Mouse (Mus musculus): Measurements from ENCODE around the gene Snrpd3. TPM values are rescaled to one million over a fixed set of nuclear protein-coding genes. Genes with fewer than 3 reads are reported as not detected.
A peak's percentile ranks its signal among the peaks of the same experiment; 100 is the strongest.
"Not testable (repeated sequence)": the region's sequence is repeated elsewhere in the genome, so short reads cannot be mapped to it uniquely, and the experiment has no call there.

The Snrpd3 gene
- total and polyA plus RNA-seq, 2 experiments from 2014 or later: 10.8 to 65.4 TPM

- Histone ChIP-seq H3K4me1 (ENCODE audit: control insufficient read depth, insufficient read depth) (peaks cover 14% of the 10 kb centered on the region; the same call in 1 of the 2 replicates), H3K27me3 (ENCODE audit: control insufficient read depth, insufficient read depth, low read length) (no peaks in the 10 kb centered on the region), H3K9me3 (replicated peaks; ENCODE audit: control insufficient read depth, low read length) (no peaks in the 10 kb centered on the region), H3K27ac (ENCODE audit: low read depth) (no peak overlapping the region), H3K4me3 (ENCODE audit: low read depth, low read length) (no peak overlapping the region), H3K36me3 (replicated peaks; ENCODE audit: control insufficient read depth, insufficient read depth, low read length) (no peaks in the 10 kb centered on the region), H3K4me2 (ENCODE audit: low read depth, low read length) (no peak overlapping the region), H3K9ac (replicated peaks; ENCODE audit: low read depth, low read length) (no peak overlapping the region)
- TF ChIP-seq EP300 (IDR thresholded peaks at IDR 0.05; ENCODE audit: low read depth) (no peak), CTCF (IDR thresholded peaks at IDR 0.05; ENCODE audit: low read depth) (no peak)
- no peak for ATAC-seq (ENCODE audit: insufficient read depth, low read depth)
- WGBS: 45% methylated on average over 2 of the region's 2 CpGs
- no peak for DNase-seq (ENCODE audit: low spot score)
Measured at GRCm38 (mm10) chr10:75491936-75492262, 25.5 kb upstream of the Snrpd3 start.

GRCm38 (mm10) chr10:75495304-75495703 is 22.0 kb upstream of the Snrpd3 start:
- H3K36me3 ChIP-seq (replicated peaks; ENCODE audit: control insufficient read depth, insufficient read depth, low read length): no peaks in the 10 kb centered on the region
- no peak for TF ChIP-seq EP300 (IDR thresholded peaks at IDR 0.05; ENCODE audit: low read depth)
- no peak for TF ChIP-seq CTCF (IDR thresholded peaks at IDR 0.05; ENCODE audit: low read depth)
- no peaks in the 10 kb centered on the region for H3K9me3 ChIP-seq (replicated peaks; ENCODE audit: control insufficient read depth, low read length)
- H3K27me3 ChIP-seq (ENCODE audit: control insufficient read depth, insufficient read depth, low read length): no peaks in the 10 kb centered on the region
- H3K27ac ChIP-seq (ENCODE audit: low read depth): peak overlapping the region; percentile 62
- no peak overlapping the region for H3K4me3 ChIP-seq (ENCODE audit: low read depth, low read length)
- H3K4me1 ChIP-seq (ENCODE audit: control insufficient read depth, insufficient read depth): peaks cover 10% of the 10 kb centered on the region; the same call in 1 of the 2 replicates
- DNase-seq (ENCODE audit: low spot score) (peak; percentile 36), ATAC-seq (ENCODE audit: insufficient read depth, low read depth) (peak; percentile 79)
- WGBS: 21% methylated on average over 6 of the region's 6 CpGs
- H3K9ac ChIP-seq (replicated peaks; ENCODE audit: low read depth, low read length): peak overlapping the region; percentile 46; the same call in 1 of the 2 replicates
- no peak overlapping the region for H3K4me2 ChIP-seq (ENCODE audit: low read depth, low read length)

- no peaks in the 10 kb centered on the region for H3K9me3 ChIP-seq (replicated peaks; ENCODE audit: control insufficient read depth, low read length)
- peaks cover 10% of the 10 kb centered on the region; the same call in 1 of the 2 replicates for H3K4me1 ChIP-seq (ENCODE audit: control insufficient read depth, insufficient read depth)
- DNase-seq (ENCODE audit: low spot score) (no peak), ATAC-seq (ENCODE audit: insufficient read depth, low read depth) (0 out of 2 replicates have a peak, but pooled peaks have one; percentile 4)
- TF ChIP-seq EP300 (IDR thresholded peaks at IDR 0.05; ENCODE audit: low read depth) (no peak), CTCF (IDR thresholded peaks at IDR 0.05; ENCODE audit: low read depth) (no peak)
- no peaks in the 10 kb centered on the region for H3K27me3 ChIP-seq (ENCODE audit: control insufficient read depth, insufficient read depth, low read length)
- H3K4me3 ChIP-seq (ENCODE audit: low read depth, low read length): no peak overlapping the region
- no peaks in the 10 kb centered on the region for H3K36me3 ChIP-seq (replicated peaks; ENCODE audit: control insufficient read depth, insufficient read depth, low read length)
- H3K9ac ChIP-seq (replicated peaks; ENCODE audit: low read depth, low read length): no peak overlapping the region
- peak overlapping the region; percentile 62 for H3K27ac ChIP-seq (ENCODE audit: low read depth)
- no peak overlapping the region for H3K4me2 ChIP-seq (ENCODE audit: low read depth, low read length)
Measured at GRCm38 (mm10) chr10:75495921-75496320, 21.4 kb upstream of the Snrpd3 start.

- not testable (repeated sequence) for H3K9me3 ChIP-seq (replicated peaks; ENCODE audit: control insufficient read depth, low read length); H3K27me3 ChIP-seq (ENCODE audit: control insufficient read depth, insufficient read depth, low read length); H3K4me3 ChIP-seq (ENCODE audit: low read depth, low read length); H3K9ac ChIP-seq (replicated peaks; ENCODE audit: low read depth, low read length); H3K27ac ChIP-seq (ENCODE audit: low read depth); DNase-seq (ENCODE audit: low spot score); ATAC-seq (ENCODE audit: insufficient read depth, low read depth); H3K36me3 ChIP-seq (replicated peaks; ENCODE audit: control insufficient read depth, insufficient read depth, low read length); H3K4me2 ChIP-seq (ENCODE audit: low read depth, low read length); H3K4me1 ChIP-seq (ENCODE audit: control insufficient read depth, insufficient read depth)
- 84% methylated on average over 7 of the region's 7 CpGs for WGBS
Measured at GRCm38 (mm10) chr10:75499214-75499613, 18.1 kb upstream of the Snrpd3 start.

GRCm38 (mm10) chr10:75499791-75500190 is 17.6 kb upstream of the Snrpd3 start:
- DNase-seq (ENCODE audit: low spot score): no peak
- WGBS: 57% methylated on average over 3 of the region's 3 CpGs
- Histone ChIP-seq H3K4me2 (ENCODE audit: low read depth, low read length) (peak overlapping the region; percentile 22; the same call in 1 of the 2 replicates), H3K4me1 (ENCODE audit: control insufficient read depth, insufficient read depth) (peaks cover 10% of the 10 kb centered on the region; the same call in 1 of the 2 replicates), H3K27me3 (ENCODE audit: control insufficient read depth, insufficient read depth, low read length) (no peaks in the 10 kb centered on the region), H3K27ac (ENCODE audit: low read depth) (no peak overlapping the region), H3K4me3 (ENCODE audit: low read depth, low read length) (no peak overlapping the region), H3K9ac (replicated peaks; ENCODE audit: low read depth, low read length) (no peak overlapping the region), H3K36me3 (replicated peaks; ENCODE audit: control insufficient read depth, insufficient read depth, low read length) (no peaks in the 10 kb centered on the region; the same call in 1 of the 2 replicates), H3K9me3 (replicated peaks; ENCODE audit: control insufficient read depth, low read length) (no peaks in the 10 kb centered on the region)
- no peak for TF ChIP-seq CTCF (IDR thresholded peaks at IDR 0.05; ENCODE audit: low read depth)
- no peak for TF ChIP-seq EP300 (IDR thresholded peaks at IDR 0.05; ENCODE audit: low read depth)
- ATAC-seq (ENCODE audit: insufficient read depth, low read depth): no peak

- H3K9ac ChIP-seq (replicated peaks; ENCODE audit: low read depth, low read length): no peak overlapping the region
- H3K36me3 ChIP-seq (replicated peaks; ENCODE audit: control insufficient read depth, insufficient read depth, low read length): no peaks in the 10 kb centered on the region; the same call in 1 of the 2 replicates
- no peak for ATAC-seq (ENCODE audit: insufficient read depth, low read depth)
- peaks cover 6% of the 10 kb centered on the region; the same call in 1 of the 2 replicates for H3K4me1 ChIP-seq (ENCODE audit: control insufficient read depth, insufficient read depth)
- no peak overlapping the region for H3K4me3 ChIP-seq (ENCODE audit: low read depth, low read length)
- DNase-seq (ENCODE audit: low spot score): no peak
- no peaks in the 10 kb centered on the region for H3K9me3 ChIP-seq (replicated peaks; ENCODE audit: control insufficient read depth, low read length)
- H3K27me3 ChIP-seq (ENCODE audit: control insufficient read depth, insufficient read depth, low read length): no peaks in the 10 kb centered on the region
- 26% methylated on average over 7 of the region's 7 CpGs for WGBS
- no peak for TF ChIP-seq CTCF (IDR thresholded peaks at IDR 0.05; ENCODE audit: low read depth)
- no peak for TF ChIP-seq EP300 (IDR thresholded peaks at IDR 0.05; ENCODE audit: low read depth)
- no peak overlapping the region for H3K4me2 ChIP-seq (ENCODE audit: low read depth, low read length)
- no peak overlapping the region for H3K27ac ChIP-seq (ENCODE audit: low read depth)
Measured at GRCm38 (mm10) chr10:75500345-75500744, 17.0 kb upstream of the Snrpd3 start.
